8 mouse cellular contexts compared by ENCODE assay signal in genomic region chr2:11288531-11288846, GRCm38 (mm10).
DNase-seq lines count a peak whose midpoint lies in the region; ATAC-seq and TF ChIP-seq lines count a peak whose summit lies in the region.

No protein-coding gene starts in this region.

- no peak overlapping the region for H3K4me3 ChIP-seq in cerebellum, adult 2 months (replicated peaks; ENCODE audit: insufficient read depth, low read depth, low read length)
- H3K4me3 ChIP-seq in forebrain, postnatal 0 days (ENCODE audit: low read depth, low read length), result no peak overlapping the region
- no peak overlapping the region for H3K4me3 ChIP-seq in hindbrain, embryonic 14.5 days (replicated peaks; ENCODE audit: low read length)

- in situ Hi-C loops in Patski (cut with MboI; ENCODE audit: low pct_unique_long_range_greater_than_20kb), result loop anchor here (10.0 kb wide), 1 partner anchor 174 kb away; no protein-coding TSS in a partner anchor

- no peak overlapping the region for H3K27ac ChIP-seq in cerebellum, adult 2 months (ENCODE audit: insufficient read depth, low read length)
- H3K27ac ChIP-seq in forebrain, postnatal 0 days (ENCODE audit: low read depth, low read length), result no peak overlapping the region
- H3K27ac ChIP-seq in hindbrain, embryonic 14.5 days, result no peak overlapping the region

- TF ChIP-seq POLR2A in cerebellum, adult 2 months (IDR thresholded peaks at IDR 0.05; ENCODE audit: borderline replicate concordance, insufficient read depth, low read length), result no peak

- H3K27me3 ChIP-seq in Patski, result peaks cover 6% of the 10 kb centered on the region
- H3K27me3 ChIP-seq in cerebellum, adult 2 months (ENCODE audit: control insufficient read depth, insufficient read depth, low read length), result no peaks in the 10 kb centered on the region
- H3K27me3 ChIP-seq in forebrain, postnatal 0 days (ENCODE audit: insufficient read depth, low read length), result no peaks in the 10 kb centered on the region
- H3K27me3 ChIP-seq in hindbrain, embryonic 14.5 days (ENCODE audit: control insufficient read depth, insufficient read depth, low read length), result no peaks in the 10 kb centered on the region

- H3K4me2 ChIP-seq in forebrain, postnatal 0 days (ENCODE audit: low read depth), result peak overlapping the region; percentile 33
- H3K4me2 ChIP-seq in hindbrain, embryonic 14.5 days (replicated peaks), result peak overlapping the region; percentile 31; the same call in 1 of the 2 replicates

- no peaks in the 10 kb centered on the region for H3K4me1 ChIP-seq in cerebellum, adult 2 months (ENCODE audit: control insufficient read depth, insufficient read depth, low read length)
- H3K4me1 ChIP-seq in forebrain, postnatal 0 days (ENCODE audit: insufficient read depth), result no peaks in the 10 kb centered on the region
- 0 out of 2 replicates have a peak, but pooled peaks cover 6% of the 10 kb centered on the region for H3K4me1 ChIP-seq in hindbrain, embryonic 14.5 days (replicated peaks; ENCODE audit: control insufficient read depth, insufficient read depth, low read length)

- DNase-seq in Patski (ENCODE audit: low read depth, low spot score), result peak; percentile 9
- peak; percentile 68 to 75 for DNase-seq in cerebellum, adult 2 months
- DNase-seq in forebrain, postnatal 0 days, result peak; percentile 92
- DNase-seq in hindbrain, embryonic 14.5 days (ENCODE audit: low spot score), result peak; percentile 94
- peak; percentile 80 to 87 for DNase-seq in layer of hippocampus, postnatal 14 days (ENCODE audit: low spot score in 2 of 2)
- DNase-seq in right cerebral cortex, adult 2 months (ENCODE audit: low spot score in 2 of 2), result peak; percentile 93 to 94
- DNase-seq in urinary bladder, adult 2 months (ENCODE audit: low spot score), result peak; percentile 56

- H3K9me3 ChIP-seq in forebrain, postnatal 0 days (ENCODE audit: low read length), result no peaks in the 10 kb centered on the region
- no peaks in the 10 kb centered on the region for H3K9me3 ChIP-seq in hindbrain, embryonic 14.5 days (ENCODE audit: control insufficient read depth, low read length)

- 3% methylated on average over 7 of the region's 7 CpGs for WGBS in cerebellum, adult 2 months
- 5% methylated on average over 7 of the region's 7 CpGs for WGBS in forebrain, postnatal 0 days
- WGBS in hindbrain, embryonic 14.5 days, result 5% methylated on average over 7 of the region's 7 CpGs

- POLR2A ChIA-PET in Patski (lab: Charles Lee), result no interaction called here

- no peaks in the 10 kb centered on the region for H3K36me3 ChIP-seq in forebrain, postnatal 0 days (ENCODE audit: insufficient read depth)
- no peaks in the 10 kb centered on the region for H3K36me3 ChIP-seq in hindbrain, embryonic 14.5 days (replicated peaks; ENCODE audit: control insufficient read depth, insufficient read depth)

- TF ChIP-seq CTCF in Patski (IDR thresholded peaks at IDR 0.05), result peak; percentile 95
- peak; percentile 87 for TF ChIP-seq CTCF in cerebellum, adult 2 months (IDR thresholded peaks at IDR 0.05; ENCODE audit: borderline replicate concordance, insufficient read depth, low read depth, low read length)
- peak; percentile 97 for TF ChIP-seq CTCF in forebrain, postnatal 0 days (IDR thresholded peaks at IDR 0.05; ENCODE audit: low read depth)

- ATAC-seq in Patski, result peak; percentile 85
- peak; percentile 92 for ATAC-seq in forebrain, postnatal 0 days
- peak; percentile 92 for ATAC-seq in hindbrain, embryonic 14.5 days (ENCODE audit: low FRiP score)
- peak; percentile 93 for ATAC-seq in megakaryocyte, adult 5-6 weeks (ENCODE audit: poor library complexity, severe bottlenecking)

- CTCF ChIA-PET in Patski (lab: Charles Lee), result interaction anchor here (0.7 to 2.2 kb wide), 16 partner anchors 9 to 333 kb away, joined by 3 to 12 read pairs (median 3); no protein-coding TSS in a partner anchor

- H3K9ac ChIP-seq in forebrain, postnatal 0 days, result no peak overlapping the region
- no peak overlapping the region for H3K9ac ChIP-seq in hindbrain, embryonic 14.5 days

Comparison
In these comparisons a context has a peak if more than half of its experiments do, and no peak if none do; other contexts are left out.
1. DNase-seq: peak in every context shown above with its lines; median percentile 94 in hindbrain, embryonic 14.5 days; 94 in right cerebral cortex, adult 2 months; 92 in forebrain, postnatal 0 days; 84 in layer of hippocampus, postnatal 14 days; 72 in cerebellum, adult 2 months; 56 in urinary bladder, adult 2 months; 9 in Patski.